Mouse (Mus musculus): Measurements from ENCODE around the gene Spry1. TPM values are rescaled to one million over a fixed set of nuclear protein-coding genes. Genes with fewer than 3 reads are reported as not detected.

Spry1 gene
- total and polyA plus RNA-seq, 3 experiments, result not detected

DNA sequence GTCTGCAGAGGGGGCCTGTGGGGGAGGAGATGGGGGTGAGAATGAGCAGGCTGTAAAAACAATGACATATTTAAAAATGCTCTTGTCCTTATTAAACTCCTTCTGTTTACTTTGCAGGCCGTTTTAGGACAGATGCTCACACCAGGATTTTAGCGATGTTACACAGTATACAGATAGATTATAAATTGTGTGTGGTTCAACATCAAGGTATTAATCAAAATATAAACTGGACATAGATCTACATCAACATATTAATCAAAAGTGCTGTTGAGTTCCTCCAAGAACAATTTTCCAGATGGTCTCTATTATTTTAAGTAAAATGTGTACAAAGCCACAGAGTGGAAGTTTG lies 27.3 kb downstream of the Spry1 start:
- TF ChIP-seq ELF1 (IDR thresholded peaks at IDR 0.05; ENCODE audit: low read depth, low read length) (no peak), HCFC1 (IDR thresholded peaks at IDR 0.05; ENCODE audit: low read depth, low read length) (no peak), CHD1 (IDR thresholded peaks at IDR 0.05; ENCODE audit: low read depth, low read length) (no peak), POLR2A (IDR thresholded peaks at IDR 0.05; ENCODE audit: low read depth, low read length) (no peak), ZNF384 (IDR thresholded peaks at IDR 0.05; ENCODE audit: low read depth, low read length) (no peak)
- Histone ChIP-seq H3K79me2 (replicated peaks; ENCODE audit: control insufficient read depth, extremely low read depth, insufficient read depth, poor library complexity, severe bottlenecking) (no peaks in the 10 kb centered on the region), H3K4me2 (ENCODE audit: insufficient read depth, low read depth, poor library complexity, severe bottlenecking) (no peak overlapping the region), H3K4me1 (ENCODE audit: control insufficient read depth in 1 of 2, insufficient read depth in 2 of 2) (peaks cover 0 to 2% of the 10 kb centered on the region in 2 experiments; a peak in 2 of 4 replicates), H3K4me3 (replicated peaks in 1 of 3; ENCODE audit: low read depth in 2 of 3, low read length in 2 of 3, poor library complexity in 1 of 3) (no peak overlapping the region), H3K9ac (ENCODE audit: insufficient read depth, low read depth) (no peak overlapping the region), H3K27ac (ENCODE audit: insufficient read depth, low read depth) (no peak overlapping the region), H3K27me3 (replicated peaks) (no peaks in the 10 kb centered on the region), H3K36me3 (replicated peaks in 1 of 2; ENCODE audit: control insufficient read depth in 1 of 2, insufficient read depth in 1 of 2, low read length in 1 of 2) (no peaks in the 10 kb centered on the region), H3K9me3 (replicated peaks; ENCODE audit: low read length) (no peaks in the 10 kb centered on the region)
- in situ Hi-C loops (cut with MboI; ENCODE audit: low pct_ligation_motif_present, low pct_unique_long_range_greater_than_20kb, low sequenced_read_pairs), result no loop called here
- no peak for DNase-seq (ENCODE audit: extremely low read depth)
- dilution Hi-C loops (cut with MboI; ENCODE audit: extremely low pct_ligation_motif_present, extremely low pct_unique_long_range_greater_than_20kb, low sequenced_read_pairs), result no loop called here

DNA sequence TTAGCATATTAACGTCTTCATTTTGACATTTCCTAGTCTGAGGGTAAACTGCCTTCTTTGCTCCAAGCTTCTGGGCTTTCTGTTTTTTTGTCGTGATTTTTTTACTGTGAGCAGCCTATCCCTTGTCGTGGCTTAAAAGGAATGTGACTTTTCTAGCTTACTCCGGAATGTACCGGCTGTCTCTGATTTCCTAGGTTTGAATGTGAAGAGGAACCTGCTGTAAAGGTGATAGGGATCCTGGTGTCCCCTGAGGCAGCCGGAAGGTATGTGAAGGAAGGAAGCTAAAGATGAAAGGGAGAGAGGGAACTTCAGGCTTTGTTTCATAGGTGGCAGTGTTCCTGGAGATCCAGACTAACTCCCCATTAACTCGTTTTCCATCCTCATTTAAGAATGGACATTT lies 28.0 kb downstream of the Spry1 start:
- Histone ChIP-seq H3K79me2 (replicated peaks; ENCODE audit: control insufficient read depth, extremely low read depth, insufficient read depth, poor library complexity, severe bottlenecking) (no peaks in the 10 kb centered on the region), H3K9ac (ENCODE audit: insufficient read depth, low read depth) (no peak overlapping the region), H3K4me1 (ENCODE audit: control insufficient read depth in 1 of 2, insufficient read depth in 2 of 2) (peaks cover 0 to 8% of the 10 kb centered on the region in 2 experiments; a peak in 2 of 4 replicates), H3K27ac (ENCODE audit: insufficient read depth, low read depth) (no peak overlapping the region), H3K4me2 (ENCODE audit: insufficient read depth, low read depth, poor library complexity, severe bottlenecking) (no peak overlapping the region), H3K9me3 (replicated peaks; ENCODE audit: low read length) (no peaks in the 10 kb centered on the region), H3K4me3 (replicated peaks in 1 of 3; ENCODE audit: low read depth in 2 of 3, low read length in 2 of 3, poor library complexity in 1 of 3) (no peak overlapping the region), H3K36me3 (replicated peaks in 1 of 2; ENCODE audit: control insufficient read depth in 1 of 2, insufficient read depth in 1 of 2, low read length in 1 of 2) (no peaks in the 10 kb centered on the region), H3K27me3 (replicated peaks) (no peaks in the 10 kb centered on the region)
- TF ChIP-seq SMC3 (IDR thresholded peaks at IDR 0.05; ENCODE audit: low read depth, low read length), result no peak
- TF ChIP-seq IRF4 (IDR thresholded peaks at IDR 0.05; ENCODE audit: low read depth, low read length), result no peak
- no peak for TF ChIP-seq PAX5 (IDR thresholded peaks at IDR 0.05; ENCODE audit: low read length)
- TF ChIP-seq MXI1 (IDR thresholded peaks at IDR 0.05; ENCODE audit: low read depth, low read length), result no peak
- TF ChIP-seq USF1 (IDR thresholded peaks at IDR 0.05; ENCODE audit: low read depth, low read length), result no peak
- no peak for TF ChIP-seq E2F4 (IDR thresholded peaks at IDR 0.05; ENCODE audit: insufficient replicate concordance, low read depth, low read length)
- TF ChIP-seq CTCF (conservative IDR thresholded peaks at IDR 0.05 in 1 of 2, IDR thresholded peaks at IDR 0.05 in 1 of 2; ENCODE audit: low read depth in 2 of 2, low read length in 2 of 2), result no peak
- TF ChIP-seq ZMIZ1 (IDR thresholded peaks at IDR 0.05; ENCODE audit: low read depth, low read length), result no peak
- TF ChIP-seq TBP (conservative IDR thresholded peaks at IDR 0.05; ENCODE audit: low read depth, low read length), result no peak
- TF ChIP-seq CHD2 (IDR thresholded peaks at IDR 0.05; ENCODE audit: low read length), result no peak
- TF ChIP-seq NELFE (IDR thresholded peaks at IDR 0.05; ENCODE audit: low read depth, low read length), result no peak
- TF ChIP-seq POLR2AphosphoS2 (IDR thresholded peaks at IDR 0.05; ENCODE audit: low read depth, low read length), result no peak
- no peak for TF ChIP-seq MEF2A (IDR thresholded peaks at IDR 0.05; ENCODE audit: borderline replicate concordance, low read depth, low read length)
- no peak for TF ChIP-seq TCF12 (IDR thresholded peaks at IDR 0.05; ENCODE audit: low read depth, low read length)
- TF ChIP-seq JUN (IDR thresholded peaks at IDR 0.05; ENCODE audit: insufficient read depth, low read depth, low read length), result no peak
- TF ChIP-seq ELF1 (IDR thresholded peaks at IDR 0.05; ENCODE audit: low read depth, low read length), result no peak
- no peak for TF ChIP-seq ZNF384 (IDR thresholded peaks at IDR 0.05; ENCODE audit: low read depth, low read length)
- no peak for TF ChIP-seq HCFC1 (IDR thresholded peaks at IDR 0.05; ENCODE audit: low read depth, low read length)
- in situ Hi-C loops (cut with MboI; ENCODE audit: low pct_ligation_motif_present, low pct_unique_long_range_greater_than_20kb, low sequenced_read_pairs), result no loop called here
- no peak for DNase-seq (ENCODE audit: extremely low read depth)
- dilution Hi-C loops (cut with MboI; ENCODE audit: extremely low pct_ligation_motif_present, extremely low pct_unique_long_range_greater_than_20kb, low sequenced_read_pairs), result no loop called here

Data from CH12.LX (cell line).